Mouse (Mus musculus) kidney, embryonic 15.5 days (tissue): ENCODE measurements around the gene Rpn2. TPM values are rescaled to one million over a fixed set of nuclear protein-coding genes. Genes with fewer than 3 reads are reported as not detected.

Experiments
- ATAC-seq: fragments of 200-750 bp; cut with Nextera tagmentation; replicated peaks from 2 replicates; pipeline ENCODE4 v1.8.0; 2017; ENCODE audit warnings: moderate TSS enrichment; ENCODE audit not compliant: low FRiP score
- H3K27ac ChIP-seq: fragments of 300-500 bp; sonication (generic); 2 replicates; pipeline ENCODE4 v1.5.1; 2015; ENCODE audit warnings: mild to moderate bottlenecking, inconsistent platforms
- H3K27me3 ChIP-seq: fragments of 300-500 bp; sonication (generic); 2 replicates; pipeline ENCODE4 v1.6.1; 2015; ENCODE audit warnings: inconsistent platforms
- H3K36me3 ChIP-seq: fragments of 300-500 bp; sonication (generic); 2 replicates; pipeline ENCODE4 v1.6.1; 2015; ENCODE audit warnings: inconsistent platforms
- H3K4me1 ChIP-seq: fragments of 300-500 bp; sonication (generic); 2 replicates; pipeline ENCODE4 v1.6.1; 2015; ENCODE audit warnings: inconsistent platforms
- H3K4me2 ChIP-seq: fragments of 300-500 bp; sonication (generic); 2 replicates; pipeline ENCODE4 v1.6.1; 2015; ENCODE audit warnings: moderate library complexity, mild to moderate bottlenecking, inconsistent platforms
- H3K4me3 ChIP-seq: fragments of 300-500 bp; sonication (generic); replicated peaks from 2 replicates; pipeline ENCODE4 v1.5.1; 2015; ENCODE audit warnings: mild to moderate bottlenecking, inconsistent platforms
- H3K9ac ChIP-seq: fragments of 300-500 bp; sonication (generic); 2 replicates; pipeline ENCODE4 v1.6.1; 2015; ENCODE audit warnings: mild to moderate bottlenecking, inconsistent platforms
- H3K9me3 ChIP-seq: fragments of 300-500 bp; sonication (generic); replicated peaks from 2 replicates; pipeline ENCODE4 v1.6.1; 2016; ENCODE audit warnings: inconsistent platforms
- WGBS: fragments of 180-500 bp; shearing (Covaris S2); methylation state at CpG from one replicate; pipeline ENCODE4 v1.1.7; 2015; ENCODE audit warnings: mixed read lengths; 5-methylcytosine and 5-hydroxymethylcytosine counted together
- polyA plus RNA-seq: library from polyadenylated mRNA; unstranded; fragments of >200 nt; fragmentation: Nextera tagmentation; extraction: Ambion mirVana; gene quantifications from 2 replicates; pipeline ENCODE4 v1.2.1, GENCODE M21; 2015

Gene Rpn2
- polyA plus RNA-seq, 1 experiment from 2014 or later, result 322 TPM

- peaks cover 96% of the 10 kb centered on the region for H3K36me3 ChIP-seq
- no peak overlapping the region for H3K4me2 ChIP-seq
- H3K9me3 ChIP-seq, result no peaks in the 10 kb centered on the region
- H3K27ac ChIP-seq, result no peak overlapping the region
- H3K4me3 ChIP-seq, result no peak overlapping the region
- 88% methylated on average over 5 of the region's 5 CpGs for WGBS
- no peak overlapping the region for H3K9ac ChIP-seq
- H3K4me1 ChIP-seq, result 0 out of 2 replicates have a peak, but pooled peaks cover 3% of the 10 kb centered on the region
- no peak for ATAC-seq
- H3K27me3 ChIP-seq, result no peaks in the 10 kb centered on the region
Observed at GRCm38 (mm10) chr2:157288996-157289395, 10.2 kb downstream of the Rpn2 start.

- H3K27me3 ChIP-seq, result no peaks in the 10 kb centered on the region
- no peaks in the 10 kb centered on the region for H3K9me3 ChIP-seq
- H3K27ac ChIP-seq, result no peak overlapping the region
- H3K9ac ChIP-seq, result no peak overlapping the region
- no peak for ATAC-seq
- peaks cover 7% of the 10 kb centered on the region; the same call in 1 of the 2 replicates for H3K4me1 ChIP-seq
- 22% methylated on average over 2 of the region's 2 CpGs for WGBS
- no peak overlapping the region for H3K4me2 ChIP-seq
- H3K36me3 ChIP-seq, result peaks cover 95% of the 10 kb centered on the region
- H3K4me3 ChIP-seq, result no peak overlapping the region
Observed at GRCm38 (mm10) chr2:157292093-157292492, 13.3 kb downstream of the Rpn2 start.

GRCm38 (mm10) chr2:157296105-157296689, 17.4 kb downstream of the Rpn2 start:
- no peak overlapping the region for H3K4me3 ChIP-seq
- no peaks in the 10 kb centered on the region for H3K9me3 ChIP-seq
- no peaks in the 10 kb centered on the region for H3K27me3 ChIP-seq
- peaks cover 96% of the 10 kb centered on the region for H3K36me3 ChIP-seq
- no peak overlapping the region for H3K4me2 ChIP-seq
- peaks cover 4% of the 10 kb centered on the region; the same call in 1 of the 2 replicates for H3K4me1 ChIP-seq
- no peak overlapping the region for H3K9ac ChIP-seq
- 74% methylated on average over 7 of the region's 7 CpGs for WGBS
- no peak for ATAC-seq
- no peak overlapping the region for H3K27ac ChIP-seq

- no peak overlapping the region for H3K9ac ChIP-seq
- H3K36me3 ChIP-seq, result peaks cover 94% of the 10 kb centered on the region
- H3K9me3 ChIP-seq, result no peaks in the 10 kb centered on the region
- H3K27ac ChIP-seq, result no peak overlapping the region
- H3K27me3 ChIP-seq, result no peaks in the 10 kb centered on the region
- no peak for ATAC-seq
- no peak overlapping the region for H3K4me3 ChIP-seq
- H3K4me1 ChIP-seq, result peaks cover 4% of the 10 kb centered on the region; the same call in 1 of the 2 replicates
- H3K4me2 ChIP-seq, result no peak overlapping the region
- 92% methylated on average over 6 of the region's 6 CpGs for WGBS
Observed at GRCm38 (mm10) chr2:157300051-157300450, 21.2 kb downstream of the Rpn2 start.

- no peak for ATAC-seq
- H3K9ac ChIP-seq, result no peak overlapping the region
- H3K27me3 ChIP-seq, result no peaks in the 10 kb centered on the region
- peaks cover 93% of the 10 kb centered on the region for H3K36me3 ChIP-seq
- WGBS, result 60% methylated on average over 9 of the region's 9 CpGs
- H3K4me1 ChIP-seq, result no peaks in the 10 kb centered on the region
- H3K4me3 ChIP-seq, result no peak overlapping the region
- no peak overlapping the region for H3K4me2 ChIP-seq
- H3K27ac ChIP-seq, result no peak overlapping the region
- no peaks in the 10 kb centered on the region for H3K9me3 ChIP-seq
Observed at GRCm38 (mm10) chr2:157303096-157303495, 24.3 kb downstream of the Rpn2 start.

- Histone ChIP-seq H3K27me3 (no peaks in the 10 kb centered on the region), H3K27ac (no peak overlapping the region), H3K4me2 (no peak overlapping the region), H3K36me3 (peaks cover 94% of the 10 kb centered on the region), H3K9ac (no peak overlapping the region), H3K4me3 (no peak overlapping the region), H3K4me1 (no peaks in the 10 kb centered on the region), H3K9me3 (no peaks in the 10 kb centered on the region)
- ATAC-seq, result no peak
- 78% methylated on average over 7 of the region's 7 CpGs for WGBS
Observed at GRCm38 (mm10) chr2:157306091-157307032, 27.5 kb downstream of the Rpn2 start.

- Histone ChIP-seq H3K4me1 (no peaks in the 10 kb centered on the region), H3K36me3 (peaks cover 96% of the 10 kb centered on the region), H3K4me2 (no peak overlapping the region), H3K9me3 (no peaks in the 10 kb centered on the region), H3K27me3 (no peaks in the 10 kb centered on the region), H3K9ac (no peak overlapping the region), H3K4me3 (no peak overlapping the region), H3K27ac (no peak overlapping the region)
- no peak for ATAC-seq
- 92% methylated on average over 4 of the region's 4 CpGs for WGBS
Observed at GRCm38 (mm10) chr2:157307715-157308265, 29.0 kb downstream of the Rpn2 start.

- H3K36me3 ChIP-seq, result peaks cover 96% of the 10 kb centered on the region
- ATAC-seq, result no peak
- H3K27ac ChIP-seq, result no peak overlapping the region
- no peaks in the 10 kb centered on the region for H3K27me3 ChIP-seq
- no peak overlapping the region for H3K9ac ChIP-seq
- no peak overlapping the region for H3K4me2 ChIP-seq
- H3K9me3 ChIP-seq, result no peaks in the 10 kb centered on the region
- WGBS, result 88% methylated on average over 2 of the region's 2 CpGs
- H3K4me3 ChIP-seq, result no peak overlapping the region
- H3K4me1 ChIP-seq, result no peaks in the 10 kb centered on the region
Observed at GRCm38 (mm10) chr2:157308273-157308917, 29.6 kb downstream of the Rpn2 start.

- H3K4me1 ChIP-seq, result peaks cover 3% of the 10 kb centered on the region; the same call in 1 of the 2 replicates
- no peaks in the 10 kb centered on the region for H3K27me3 ChIP-seq
- no peak overlapping the region for H3K4me2 ChIP-seq
- no peak overlapping the region for H3K9ac ChIP-seq
- no peaks in the 10 kb centered on the region for H3K9me3 ChIP-seq
- no peak overlapping the region for H3K27ac ChIP-seq
- WGBS, result 94% methylated on average over 8 of the region's 8 CpGs
- no peak overlapping the region for H3K4me3 ChIP-seq
- H3K36me3 ChIP-seq, result peaks cover 96% of the 10 kb centered on the region
- ATAC-seq, result no peak
Observed at GRCm38 (mm10) chr2:157309611-157310010, 30.8 kb downstream of the Rpn2 start.

GRCm38 (mm10) chr2:157310963-157311637, 32.3 kb downstream of the Rpn2 start:
- 86% methylated on average over 6 of the region's 6 CpGs for WGBS
- H3K4me2 ChIP-seq, result no peak overlapping the region
- peaks cover 3% of the 10 kb centered on the region; the same call in 1 of the 2 replicates for H3K4me1 ChIP-seq
- H3K27ac ChIP-seq, result no peak overlapping the region
- H3K36me3 ChIP-seq, result peaks cover 100% of the 10 kb centered on the region
- ATAC-seq, result no peak
- no peaks in the 10 kb centered on the region for H3K27me3 ChIP-seq
- H3K9ac ChIP-seq, result no peak overlapping the region
- no peaks in the 10 kb centered on the region for H3K9me3 ChIP-seq
- no peak overlapping the region for H3K4me3 ChIP-seq

GRCm38 (mm10) chr2:157313718-157314117, 34.9 kb downstream of the Rpn2 start:
- Histone ChIP-seq H3K4me2 (no peak overlapping the region), H3K4me3 (no peak overlapping the region), H3K9me3 (no peaks in the 10 kb centered on the region), H3K27ac (no peak overlapping the region), H3K27me3 (no peaks in the 10 kb centered on the region), H3K36me3 (peaks cover 98% of the 10 kb centered on the region), H3K9ac (no peak overlapping the region), H3K4me1 (peaks cover 3% of the 10 kb centered on the region; the same call in 1 of the 2 replicates)
- no peak for ATAC-seq
- 80% methylated on average over 3 of the region's 3 CpGs for WGBS
